Mouse (Mus musculus): Measurements from ENCODE around the gene Irf9.

GRCm38 (mm10) chr14:55643060-55643907 is 39.9 kb downstream of the Irf9 start, which contains the start of gene Tm9sf1:
- TF ChIP-seq GATA1 (IDR thresholded peaks at IDR 0.05; ENCODE audit: low read length) = no peak
- no peak for TF ChIP-seq TAL1 (IDR thresholded peaks at IDR 0.05; ENCODE audit: low read length)

Measured in erythroblast, embryonic 14.5 days (primary cell).